Mouse (Mus musculus) stomach, embryonic 15.5 days (tissue): ENCODE results near the gene Grin3a. TPM values are rescaled to one million over a fixed set of nuclear protein-coding genes. Genes with fewer than 3 reads are reported as not detected.
"Not testable (repeated sequence)": the region's sequence is repeated elsewhere in the genome, so short reads cannot be mapped to it uniquely, and the experiment has no call there.

Experiments used
- ATAC-seq: fragments of 200-750 bp; cut with Nextera tagmentation; 2 replicates; pipeline ENCODE4 v1.8.0; 2017; ENCODE audit warnings: low read depth, moderate number of reproducible peaks, moderate TSS enrichment; ENCODE audit not compliant: insufficient read depth, low FRiP score
- H3K27ac ChIP-seq: fragments of 300-500 bp; sonication (generic); 2 replicates; pipeline ENCODE4 v1.5.1; 2015; ENCODE audit warnings: mild to moderate bottlenecking, inconsistent platforms
- H3K27me3 ChIP-seq: fragments of 300-500 bp; sonication (generic); replicated peaks from 2 replicates; pipeline ENCODE4 v1.6.1; 2015; ENCODE audit warnings: inconsistent platforms
- H3K36me3 ChIP-seq: fragments of 300-500 bp; sonication (generic); 2 replicates; pipeline ENCODE4 v1.6.1; 2015; ENCODE audit warnings: inconsistent platforms
- H3K4me1 ChIP-seq: fragments of 300-500 bp; sonication (generic); 2 replicates; pipeline ENCODE4 v1.6.1; 2015; ENCODE audit warnings: inconsistent platforms
- H3K4me2 ChIP-seq: fragments of 300-500 bp; sonication (generic); 2 replicates; pipeline ENCODE4 v1.6.1; 2015; ENCODE audit warnings: mild to moderate bottlenecking, inconsistent platforms
- H3K4me3 ChIP-seq: fragments of 300-500 bp; sonication (generic); replicated peaks from 2 replicates; pipeline ENCODE4 v1.5.1; 2015; ENCODE audit warnings: inconsistent platforms
- H3K9ac ChIP-seq: fragments of 300-500 bp; sonication (generic); 2 replicates; pipeline ENCODE4 v1.6.1; 2015; ENCODE audit warnings: inconsistent platforms
- H3K9me3 ChIP-seq: fragments of 300-500 bp; sonication (generic); 2 replicates; pipeline ENCODE4 v1.6.1; 2016; ENCODE audit warnings: inconsistent platforms
- WGBS: fragments of 180-500 bp; shearing (Covaris S2); methylation state at CpG from one replicate; pipeline ENCODE4 v1.1.7; 2015; 5-methylcytosine and 5-hydroxymethylcytosine counted together
- polyA plus RNA-seq: library from polyadenylated mRNA; unstranded; fragments of >200 nt; fragmentation: Nextera tagmentation; extraction: Ambion mirVana; gene quantifications from 2 replicates; pipeline ENCODE4 v1.2.1, GENCODE M21; 2015

The Grin3a gene
- polyA plus RNA-seq, 1 experiment from 2014 or later: 1.3 TPM

DNA sequence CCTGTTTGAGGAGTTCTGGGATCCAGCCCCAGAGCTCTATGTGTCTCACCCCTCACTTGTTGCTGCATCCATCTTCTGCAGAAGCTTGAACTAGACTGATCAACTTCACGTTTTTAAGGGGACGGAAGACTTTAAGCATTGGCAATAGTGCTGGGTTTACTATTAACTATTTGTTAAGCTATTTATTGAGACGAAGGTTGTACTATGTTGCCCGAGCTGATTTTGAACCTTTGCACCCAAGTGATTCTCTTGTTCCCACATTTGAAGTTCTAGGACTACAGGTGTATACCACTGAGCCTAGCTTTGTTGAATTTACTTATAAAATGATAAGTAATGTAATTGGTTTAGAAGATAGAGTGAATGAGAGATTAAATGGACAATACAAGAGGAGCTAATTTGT lies 221.6 kb downstream of the Grin3a start:
- Histone ChIP-seq H3K4me2 (no peak overlapping the region), H3K9me3 (no peaks in the 10 kb centered on the region), H3K4me3 (no peak overlapping the region), H3K9ac (no peak overlapping the region), H3K27ac (no peak overlapping the region), H3K4me1 (no peaks in the 10 kb centered on the region), H3K27me3 (no peaks in the 10 kb centered on the region), H3K36me3 (no peaks in the 10 kb centered on the region)
- no peak for ATAC-seq
- 78% methylated on average over 4 of the region's 4 CpGs for WGBS

GRCm38 (mm10) chr4:49622272-49622671 lies 223.3 kb downstream of the Grin3a start:
- Histone ChIP-seq H3K27me3 (no peaks in the 10 kb centered on the region), H3K36me3 (no peaks in the 10 kb centered on the region), H3K27ac (no peak overlapping the region), H3K4me3 (0 out of 2 replicates have a peak overlapping the region, but pooled peaks have one; percentile 5), H3K4me1 (no peaks in the 10 kb centered on the region), H3K9me3 (no peaks in the 10 kb centered on the region), H3K4me2 (no peak overlapping the region), H3K9ac (no peak overlapping the region)
- 44% methylated on average over 2 of the region's 2 CpGs for WGBS
- peak; percentile 65; the same call in 1 of the 2 replicates for ATAC-seq

DNA sequence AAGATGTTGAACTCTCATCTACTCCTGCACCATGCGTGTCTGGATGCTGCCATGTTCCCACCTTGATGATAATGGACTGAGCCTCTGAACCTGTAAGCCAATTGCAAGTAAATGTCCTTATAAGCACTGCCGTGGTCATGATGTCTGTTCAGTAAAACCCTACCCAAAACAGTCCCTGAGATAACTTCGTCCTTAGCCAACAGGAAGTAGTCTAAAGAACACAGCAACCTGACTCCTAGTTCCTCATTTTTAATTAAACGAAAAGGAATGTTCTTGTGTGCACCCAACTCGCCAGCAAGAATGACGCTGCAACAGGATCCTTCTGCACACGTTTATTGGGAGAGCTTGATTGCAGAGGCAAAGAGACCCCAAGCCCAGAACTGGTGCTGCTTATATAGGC lies 225.7 kb downstream of the Grin3a start:
- 84% methylated on average over 7 of the region's 7 CpGs for WGBS
- H3K4me2 ChIP-seq, H3K27me3 ChIP-seq, H3K4me3 ChIP-seq, H3K9me3 ChIP-seq, ATAC-seq, H3K36me3 ChIP-seq, H3K9ac ChIP-seq, H3K27ac ChIP-seq, H3K4me1 ChIP-seq: not testable (repeated sequence)

DNA sequence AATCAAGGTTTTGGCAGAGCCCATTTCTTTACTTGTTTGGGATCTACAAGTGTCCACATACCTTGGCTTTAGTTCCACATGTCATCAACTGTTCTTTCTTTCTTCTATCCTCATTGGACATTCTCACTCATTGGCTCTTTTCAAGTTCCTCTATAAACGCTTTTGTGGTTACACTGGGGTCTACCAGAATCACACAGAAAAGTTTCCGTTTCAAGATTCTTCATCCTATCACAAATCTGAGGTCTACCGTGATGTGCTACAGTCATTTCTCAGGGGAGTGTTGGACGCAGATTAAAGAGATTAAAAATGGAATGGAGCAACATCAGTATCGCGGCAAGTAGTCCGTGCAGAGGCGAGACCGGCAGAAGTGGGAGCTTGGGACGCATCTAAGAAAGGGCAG lies 228.6 kb downstream of the Grin3a start:
- H3K27ac ChIP-seq: no peak overlapping the region
- WGBS: 88% methylated on average over 10 of the region's 10 CpGs
- H3K4me3 ChIP-seq: no peak overlapping the region
- no peaks in the 10 kb centered on the region for H3K27me3 ChIP-seq
- ATAC-seq: no peak
- no peaks in the 10 kb centered on the region for H3K9me3 ChIP-seq
- H3K4me2 ChIP-seq: no peak overlapping the region
- no peaks in the 10 kb centered on the region for H3K4me1 ChIP-seq
- H3K9ac ChIP-seq: no peak overlapping the region
- no peaks in the 10 kb centered on the region for H3K36me3 ChIP-seq

Other genes starting within 250 kb of the Grin3a start
- gene Tmem246, start 247.9 kb downstream of the Grin3a start, polyA plus RNA-seq: 26.7 and 29.2 TPM in 2 replicates
- 34.6 and 36.8 TPM in 2 replicates for gene Rnf20, start 213.7 kb downstream of the Grin3a start, polyA plus RNA-seq
- gene Ppp3r2, start 163.7 kb downstream of the Grin3a start, polyA plus RNA-seq: 0.05 and 0.09 TPM in 2 replicates